Mouse (Mus musculus): ENCODE data around the gene Rasl11b. TPM values are rescaled to one million over a fixed set of nuclear protein-coding genes. Genes with fewer than 3 reads are reported as not detected.
A peak's percentile ranks its signal among the peaks of the same experiment; 100 is the strongest.

Rasl11b gene
- total and polyA plus RNA-seq, 2 experiments from 2014 or later = 7.7 to 37.3 TPM

- H3K27me3 ChIP-seq (ENCODE audit: insufficient read depth, low read length) = no peaks in the 10 kb centered on the region
- H3K36me3 ChIP-seq (ENCODE audit: insufficient read depth) = no peaks in the 10 kb centered on the region
- WGBS = 83% methylated on average over 4 of the region's 4 CpGs
- DNase-seq (no peak), ATAC-seq (no peak)
- no peaks in the 10 kb centered on the region for H3K4me1 ChIP-seq (ENCODE audit: insufficient read depth)
- H3K9me3 ChIP-seq (ENCODE audit: low read length) = no peaks in the 10 kb centered on the region
- TF ChIP-seq CTCF (IDR thresholded peaks at IDR 0.05; ENCODE audit: low read depth) = no peak
- no peak overlapping the region for H3K27ac ChIP-seq (ENCODE audit: low read depth, low read length)
- no peak overlapping the region for H3K9ac ChIP-seq
- no peak overlapping the region for H3K4me2 ChIP-seq (ENCODE audit: low read depth)
- no peak overlapping the region for H3K4me3 ChIP-seq (ENCODE audit: low read depth, low read length)
These were observed 27.5 kb downstream of the Rasl11b start for GRCm38 (mm10) chr5:74222626-74223025.

GRCm38 (mm10) chr5:74224480-74224879, 29.4 kb downstream of the Rasl11b start:
- DNase-seq (no peak), ATAC-seq (no peak)
- WGBS = 87% methylated on average over 6 of the region's 6 CpGs
- TF ChIP-seq CTCF (IDR thresholded peaks at IDR 0.05; ENCODE audit: low read depth) = no peak
- H3K4me3 ChIP-seq (ENCODE audit: low read depth, low read length) = no peak overlapping the region
- H3K27ac ChIP-seq (ENCODE audit: low read depth, low read length) = no peak overlapping the region
- no peak overlapping the region for H3K4me2 ChIP-seq (ENCODE audit: low read depth)
- H3K9me3 ChIP-seq (ENCODE audit: low read length) = no peaks in the 10 kb centered on the region
- H3K27me3 ChIP-seq (ENCODE audit: insufficient read depth, low read length) = no peaks in the 10 kb centered on the region
- no peak overlapping the region for H3K9ac ChIP-seq
- H3K36me3 ChIP-seq (ENCODE audit: insufficient read depth) = no peaks in the 10 kb centered on the region
- no peaks in the 10 kb centered on the region; the same call in 1 of the 2 replicates for H3K4me1 ChIP-seq (ENCODE audit: insufficient read depth)

- Histone ChIP-seq H3K4me1 (ENCODE audit: insufficient read depth) (no peaks in the 10 kb centered on the region; the same call in 1 of the 2 replicates), H3K36me3 (ENCODE audit: insufficient read depth) (no peaks in the 10 kb centered on the region), H3K9ac (no peak overlapping the region), H3K4me3 (ENCODE audit: low read depth, low read length) (no peak overlapping the region), H3K4me2 (ENCODE audit: low read depth) (no peak overlapping the region), H3K27ac (ENCODE audit: low read depth, low read length) (no peak overlapping the region), H3K9me3 (ENCODE audit: low read length) (no peaks in the 10 kb centered on the region), H3K27me3 (ENCODE audit: insufficient read depth, low read length) (no peaks in the 10 kb centered on the region)
- ATAC-seq (no peak), DNase-seq (no peak)
- WGBS = 94% methylated on average over 5 of the region's 5 CpGs
- TF ChIP-seq CTCF (IDR thresholded peaks at IDR 0.05; ENCODE audit: low read depth) = no peak
These were observed 31.1 kb downstream of the Rasl11b start for GRCm38 (mm10) chr5:74226183-74226582.

- Histone ChIP-seq H3K4me1 (ENCODE audit: insufficient read depth) (no peaks in the 10 kb centered on the region; the same call in 1 of the 2 replicates), H3K9ac (no peak overlapping the region), H3K27me3 (ENCODE audit: insufficient read depth, low read length) (no peaks in the 10 kb centered on the region), H3K27ac (ENCODE audit: low read depth, low read length) (no peak overlapping the region), H3K9me3 (ENCODE audit: low read length) (no peaks in the 10 kb centered on the region), H3K36me3 (ENCODE audit: insufficient read depth) (no peaks in the 10 kb centered on the region), H3K4me2 (ENCODE audit: low read depth) (no peak overlapping the region), H3K4me3 (ENCODE audit: low read depth, low read length) (no peak overlapping the region)
- DNase-seq (no peak), ATAC-seq (no peak)
- TF ChIP-seq CTCF (IDR thresholded peaks at IDR 0.05; ENCODE audit: low read depth) = no peak
- 85% methylated on average over 6 of the region's 6 CpGs for WGBS
These were observed 32.3 kb downstream of the Rasl11b start for GRCm38 (mm10) chr5:74227352-74227751.

- H3K4me2 ChIP-seq (ENCODE audit: low read depth) = no peak overlapping the region
- H3K4me1 ChIP-seq (ENCODE audit: insufficient read depth) = no peaks in the 10 kb centered on the region; the same call in 1 of the 2 replicates
- H3K9ac ChIP-seq = no peak overlapping the region
- H3K27me3 ChIP-seq (ENCODE audit: insufficient read depth, low read length) = no peaks in the 10 kb centered on the region
- WGBS = 26% methylated on average over 1 of the region's 1 CpGs
- peak; percentile 52 for DNase-seq
- no peaks in the 10 kb centered on the region for H3K36me3 ChIP-seq (ENCODE audit: insufficient read depth)
- no peak for TF ChIP-seq CTCF (IDR thresholded peaks at IDR 0.05; ENCODE audit: low read depth)
- no peaks in the 10 kb centered on the region for H3K9me3 ChIP-seq (ENCODE audit: low read length)
- peak; percentile 60 for ATAC-seq
- no peak overlapping the region for H3K27ac ChIP-seq (ENCODE audit: low read depth, low read length)
- H3K4me3 ChIP-seq (ENCODE audit: low read depth, low read length) = no peak overlapping the region
These were observed 33.9 kb downstream of the Rasl11b start for GRCm38 (mm10) chr5:74228938-74229337.

GRCm38 (mm10) chr5:74229775-74230413, 34.8 kb downstream of the Rasl11b start:
- Histone ChIP-seq H3K9ac (no peak overlapping the region), H3K27ac (ENCODE audit: low read depth, low read length) (no peak overlapping the region), H3K36me3 (ENCODE audit: insufficient read depth) (no peaks in the 10 kb centered on the region), H3K4me3 (ENCODE audit: low read depth, low read length) (no peak overlapping the region), H3K4me1 (ENCODE audit: insufficient read depth) (no peaks in the 10 kb centered on the region; the same call in 1 of the 2 replicates), H3K27me3 (ENCODE audit: insufficient read depth, low read length) (no peaks in the 10 kb centered on the region), H3K4me2 (ENCODE audit: low read depth) (no peak overlapping the region), H3K9me3 (ENCODE audit: low read length) (no peaks in the 10 kb centered on the region)
- TF ChIP-seq CTCF (IDR thresholded peaks at IDR 0.05; ENCODE audit: low read depth) = no peak
- DNase-seq = no peak
- ATAC-seq = 0 out of 2 replicates have a peak, but pooled peaks have one; percentile 18
- WGBS = 64% methylated on average over 11 of the region's 11 CpGs

- Histone ChIP-seq H3K4me3 (ENCODE audit: low read depth, low read length) (no peak overlapping the region), H3K27ac (ENCODE audit: low read depth, low read length) (no peak overlapping the region), H3K36me3 (ENCODE audit: insufficient read depth) (no peaks in the 10 kb centered on the region), H3K27me3 (ENCODE audit: insufficient read depth, low read length) (no peaks in the 10 kb centered on the region), H3K4me1 (ENCODE audit: insufficient read depth) (no peaks in the 10 kb centered on the region; the same call in 1 of the 2 replicates), H3K4me2 (ENCODE audit: low read depth) (no peak overlapping the region), H3K9ac (no peak overlapping the region), H3K9me3 (ENCODE audit: low read length) (no peaks in the 10 kb centered on the region)
- peak; percentile 16; the same call in 1 of the 2 replicates for ATAC-seq
- no peak for DNase-seq
- TF ChIP-seq CTCF (IDR thresholded peaks at IDR 0.05; ENCODE audit: low read depth) = no peak
- 43% methylated on average over 2 of the region's 2 CpGs for WGBS
These were observed 35.4 kb downstream of the Rasl11b start for GRCm38 (mm10) chr5:74230525-74230924.

All from forebrain, postnatal 0 days (tissue).